Mouse (Mus musculus): ENCODE results near the gene Fgf7. TPM values are rescaled to one million over a fixed set of nuclear protein-coding genes. Genes with fewer than 3 reads are reported as not detected.

The Fgf7 gene
- polyA plus RNA-seq (2015; fragmentation: Nextera tagmentation; extraction: Ambion mirVana) = 7.6 and 10.2 TPM in 2 replicates

- Histone ChIP-seq H3K9ac (peak within 1 kb of the TSS; percentile 44), H3K27me3 (no peaks in the 10 kb centered on the region), H3K4me3 (peak within 1 kb of the TSS; percentile 31), H3K4me1 (peaks cover 15% of the 10 kb centered on the region; the same call in 1 of the 2 replicates), H3K9me3 (no peaks in the 10 kb centered on the region), H3K4me2 (peak within 1 kb of the TSS; percentile 56), H3K36me3 (no peaks in the 10 kb centered on the region), H3K27ac (peak within 1 kb of the TSS; percentile 53; the same call in 1 of the 2 replicates)
- 29% methylated on average over 15 of the region's 15 CpGs for WGBS
- ATAC-seq (ENCODE audit: insufficient number of reproducible peaks, insufficient read depth, low FRiP score, low TSS enrichment, low read depth) = no peak
These were observed at the start of gene Fgf7 for GRCm38 (mm10) chr2:126034379-126035005. TSS of gene Fgf7 (plus strand) at chr2:126034658.

GRCm38 (mm10) chr2:126002291-126002690 lies 32.2 kb upstream of the Fgf7 start:
- 79% methylated on average over 5 of the region's 5 CpGs for WGBS
- no peak overlapping the region for H3K4me3 ChIP-seq
- H3K4me2 ChIP-seq = no peak overlapping the region
- H3K36me3 ChIP-seq = no peaks in the 10 kb centered on the region
- no peaks in the 10 kb centered on the region for H3K9me3 ChIP-seq
- no peak overlapping the region for H3K27ac ChIP-seq
- H3K9ac ChIP-seq = no peak overlapping the region
- no peaks in the 10 kb centered on the region for H3K27me3 ChIP-seq
- no peaks in the 10 kb centered on the region for H3K4me1 ChIP-seq
- no peak for ATAC-seq (ENCODE audit: insufficient number of reproducible peaks, insufficient read depth, low FRiP score, low TSS enrichment, low read depth)

GRCm38 (mm10) chr2:126006088-126006487 lies 28.4 kb upstream of the Fgf7 start:
- H3K27me3 ChIP-seq = no peaks in the 10 kb centered on the region
- H3K36me3 ChIP-seq = no peaks in the 10 kb centered on the region
- ATAC-seq (ENCODE audit: insufficient number of reproducible peaks, insufficient read depth, low FRiP score, low TSS enrichment, low read depth) = no peak
- no peaks in the 10 kb centered on the region for H3K9me3 ChIP-seq
- no peak overlapping the region for H3K4me2 ChIP-seq
- WGBS = 46% methylated on average over 3 of the region's 3 CpGs
- no peaks in the 10 kb centered on the region for H3K4me1 ChIP-seq
- H3K9ac ChIP-seq = no peak overlapping the region
- no peak overlapping the region for H3K27ac ChIP-seq
- no peak overlapping the region for H3K4me3 ChIP-seq

GRCm38 (mm10) chr2:126006742-126007141 lies 27.7 kb upstream of the Fgf7 start:
- no peak overlapping the region for H3K9ac ChIP-seq
- no peaks in the 10 kb centered on the region for H3K9me3 ChIP-seq
- no peak overlapping the region for H3K4me2 ChIP-seq
- 82% methylated on average over 2 of the region's 2 CpGs for WGBS
- H3K4me3 ChIP-seq = no peak overlapping the region
- no peaks in the 10 kb centered on the region for H3K4me1 ChIP-seq
- no peak for ATAC-seq (ENCODE audit: insufficient number of reproducible peaks, insufficient read depth, low FRiP score, low TSS enrichment, low read depth)
- no peak overlapping the region for H3K27ac ChIP-seq
- no peaks in the 10 kb centered on the region for H3K27me3 ChIP-seq
- H3K36me3 ChIP-seq = no peaks in the 10 kb centered on the region

- Histone ChIP-seq H3K9me3 (no peaks in the 10 kb centered on the region), H3K36me3 (no peaks in the 10 kb centered on the region), H3K9ac (no peak overlapping the region), H3K4me1 (no peaks in the 10 kb centered on the region), H3K4me3 (no peak overlapping the region), H3K4me2 (no peak overlapping the region), H3K27ac (no peak overlapping the region), H3K27me3 (no peaks in the 10 kb centered on the region)
- 43% methylated on average over 12 of the region's 12 CpGs for WGBS
- ATAC-seq (ENCODE audit: insufficient number of reproducible peaks, insufficient read depth, low FRiP score, low TSS enrichment, low read depth) = no peak
These were observed 19.3 kb upstream of the Fgf7 start for GRCm38 (mm10) chr2:126014989-126015710.

- no peak overlapping the region for H3K4me3 ChIP-seq
- WGBS = 51% methylated on average over 3 of the region's 3 CpGs
- no peaks in the 10 kb centered on the region for H3K9me3 ChIP-seq
- H3K4me2 ChIP-seq = no peak overlapping the region
- no peak overlapping the region for H3K9ac ChIP-seq
- H3K27ac ChIP-seq = no peak overlapping the region
- no peaks in the 10 kb centered on the region for H3K36me3 ChIP-seq
- H3K4me1 ChIP-seq = no peaks in the 10 kb centered on the region
- H3K27me3 ChIP-seq = no peaks in the 10 kb centered on the region
- ATAC-seq (ENCODE audit: insufficient number of reproducible peaks, insufficient read depth, low FRiP score, low TSS enrichment, low read depth) = no peak
These were observed 18.5 kb upstream of the Fgf7 start for GRCm38 (mm10) chr2:126015763-126016473.

- H3K4me2 ChIP-seq = no peak overlapping the region
- no peak for ATAC-seq (ENCODE audit: insufficient number of reproducible peaks, insufficient read depth, low FRiP score, low TSS enrichment, low read depth)
- H3K27me3 ChIP-seq = no peaks in the 10 kb centered on the region
- H3K9ac ChIP-seq = no peak overlapping the region
- peaks cover 15% of the 10 kb centered on the region; the same call in 1 of the 2 replicates for H3K4me1 ChIP-seq
- H3K9me3 ChIP-seq = no peaks in the 10 kb centered on the region
- 60% methylated on average over 8 of the region's 8 CpGs for WGBS
- H3K4me3 ChIP-seq = no peak overlapping the region
- no peak overlapping the region for H3K27ac ChIP-seq
- H3K36me3 ChIP-seq = no peaks in the 10 kb centered on the region
These were observed 3.1 kb upstream of the Fgf7 start for GRCm38 (mm10) chr2:126031186-126031900.

- no peaks in the 10 kb centered on the region for H3K36me3 ChIP-seq
- no peak for ATAC-seq (ENCODE audit: insufficient number of reproducible peaks, insufficient read depth, low FRiP score, low TSS enrichment, low read depth)
- H3K9me3 ChIP-seq = no peaks in the 10 kb centered on the region
These were observed 1.1 kb upstream of the Fgf7 start for GRCm38 (mm10) chr2:126033114-126033972.

GRCm38 (mm10) chr2:126035013-126035770 lies 734 bp downstream of the Fgf7 start:
- H3K9ac ChIP-seq = peak overlapping the region; percentile 44
- H3K27ac ChIP-seq = peak overlapping the region; percentile 53; the same call in 1 of the 2 replicates
- no peaks in the 10 kb centered on the region for H3K36me3 ChIP-seq
- H3K4me1 ChIP-seq = peaks cover 15% of the 10 kb centered on the region; the same call in 1 of the 2 replicates
- H3K4me3 ChIP-seq = peak overlapping the region; percentile 31
- ATAC-seq (ENCODE audit: insufficient number of reproducible peaks, insufficient read depth, low FRiP score, low TSS enrichment, low read depth) = no peak
- no peaks in the 10 kb centered on the region for H3K9me3 ChIP-seq
- H3K27me3 ChIP-seq = no peaks in the 10 kb centered on the region
- WGBS = 72% methylated on average over 15 of the region's 15 CpGs
- H3K4me2 ChIP-seq = peak overlapping the region; percentile 56

More at GRCm38 (mm10) chr2:126033114-126033972, 1.1 kb upstream of the Fgf7 start:
- Histone ChIP-seq H3K4me2 (no peak overlapping the region), H3K4me1 (peaks cover 15% of the 10 kb centered on the region; the same call in 1 of the 2 replicates), H3K9ac (no peak overlapping the region), H3K27me3 (no peaks in the 10 kb centered on the region), H3K27ac (no peak overlapping the region), H3K4me3 (no peak overlapping the region)
- WGBS = 76% methylated on average over 8 of the region's 8 CpGs

- Histone ChIP-seq H3K4me1 (peaks cover 15% of the 10 kb centered on the region; the same call in 1 of the 2 replicates), H3K4me3 (peak overlapping the region; percentile 31), H3K36me3 (no peaks in the 10 kb centered on the region), H3K27ac (no peak overlapping the region), H3K4me2 (peak overlapping the region; percentile 56), H3K9ac (0 out of 2 replicates have a peak overlapping the region, but pooled peaks have one; percentile 27), H3K27me3 (no peaks in the 10 kb centered on the region), H3K9me3 (no peaks in the 10 kb centered on the region)
- 87% methylated on average over 4 of the region's 4 CpGs for WGBS
- no peak for ATAC-seq (ENCODE audit: insufficient number of reproducible peaks, insufficient read depth, low FRiP score, low TSS enrichment, low read depth)
These were observed 1.7 kb downstream of the Fgf7 start for GRCm38 (mm10) chr2:126036121-126036520.

Data from embryonic facial prominence, embryonic 13.5 days (tissue).